Mouse (Mus musculus) embryo, embryonic 11 days (tissue): ENCODE data around the gene Sgpp1.

Experiments used
- DNase-seq: peaks from one replicate; pipeline ENCODE4 v3.0.0-alpha.2; 2015

The Sgpp1 gene

GRCm38 (mm10) chr12:75735246-75736200, at the start of gene Sgpp1:
Sgpp1 (minus strand) TSS chr12:75735729.
- DNase-seq, result peak; percentile 95

GRCm38 (mm10) chr12:75784271-75784751, 48.8 kb upstream of the Sgpp1 start:
- no peak for DNase-seq

- no peak for DNase-seq
Observed at GRCm38 (mm10) chr12:75781995-75782394, 46.5 kb upstream of the Sgpp1 start.

- no peak for DNase-seq
Observed at GRCm38 (mm10) chr12:75781445-75781844, 45.9 kb upstream of the Sgpp1 start.

GRCm38 (mm10) chr12:75772424-75773034, 37.0 kb upstream of the Sgpp1 start:
- DNase-seq, result peak; percentile 59

- DNase-seq, result no peak
Observed at GRCm38 (mm10) chr12:75771410-75771809, 35.9 kb upstream of the Sgpp1 start.

GRCm38 (mm10) chr12:75766885-75767317, 31.4 kb upstream of the Sgpp1 start:
- DNase-seq, result peak; percentile 25

GRCm38 (mm10) chr12:75766395-75766794, 30.9 kb upstream of the Sgpp1 start:
- DNase-seq, result peak; percentile 13

- DNase-seq, result peak; percentile 14
Observed at GRCm38 (mm10) chr12:75765751-75766150, 30.2 kb upstream of the Sgpp1 start.

GRCm38 (mm10) chr12:75756387-75756786, 20.9 kb upstream of the Sgpp1 start:
- no peak for DNase-seq

GRCm38 (mm10) chr12:75753730-75754129, 18.2 kb upstream of the Sgpp1 start:
- no peak for DNase-seq

- DNase-seq, result no peak
Observed at GRCm38 (mm10) chr12:75752077-75752476, 16.5 kb upstream of the Sgpp1 start.

GRCm38 (mm10) chr12:75748574-75748973, 13.0 kb upstream of the Sgpp1 start:
- DNase-seq, result no peak

GRCm38 (mm10) chr12:75745697-75746290, 10.3 kb upstream of the Sgpp1 start:
- no peak for DNase-seq

- no peak for DNase-seq
Observed at GRCm38 (mm10) chr12:75742101-75742500, 6.6 kb upstream of the Sgpp1 start.

- no peak for DNase-seq
Observed at GRCm38 (mm10) chr12:75741273-75741672, 5.7 kb upstream of the Sgpp1 start.

GRCm38 (mm10) chr12:75740451-75740850, 4.9 kb upstream of the Sgpp1 start:
- no peak for DNase-seq

GRCm38 (mm10) chr12:75739611-75740010, 4.1 kb upstream of the Sgpp1 start:
- no peak for DNase-seq

GRCm38 (mm10) chr12:75736296-75736695, 767 bp upstream of the Sgpp1 start:
- no peak for DNase-seq

- no peak for DNase-seq
Observed at GRCm38 (mm10) chr12:75734891-75735245, 661 bp downstream of the Sgpp1 start.

- DNase-seq, result peak; percentile 21
Observed at GRCm38 (mm10) chr12:75734167-75734566, 1.4 kb downstream of the Sgpp1 start.

GRCm38 (mm10) chr12:75733331-75734070, 2.0 kb downstream of the Sgpp1 start:
- DNase-seq, result no peak

GRCm38 (mm10) chr12:75731927-75732443, 3.5 kb downstream of the Sgpp1 start:
- no peak for DNase-seq
